Mouse (Mus musculus): ENCODE results near the gene Msx3. TPM values are rescaled to one million over a fixed set of nuclear protein-coding genes. Genes with fewer than 3 reads are reported as not detected.

Gene Msx3
- polyA plus RNA-seq, 1 experiment from 2014 or later = not detected

- Histone ChIP-seq H3K9me3 (ENCODE audit: control insufficient read depth, low read length) (no peaks in the 10 kb centered on the region), H3K9ac (ENCODE audit: low read depth, low read length) (no peak overlapping the region), H3K4me1 (ENCODE audit: control insufficient read depth, insufficient read depth, low read length) (peaks cover 16% of the 10 kb centered on the region), H3K27ac (replicated peaks; ENCODE audit: low read depth, low read length) (no peak overlapping the region), H3K4me2 (ENCODE audit: low read depth, low read length) (no peak overlapping the region), H3K36me3 (ENCODE audit: control insufficient read depth, insufficient read depth, low read length) (no peaks in the 10 kb centered on the region), H3K27me3 (replicated peaks; ENCODE audit: control insufficient read depth, insufficient read depth, low read length) (peaks cover 60% of the 10 kb centered on the region), H3K4me3 (ENCODE audit: low read depth, low read length) (no peak overlapping the region)
- ATAC-seq (ENCODE audit: low read depth) = no peak
- 79% methylated on average over 4 of the region's 4 CpGs for WGBS
- DNase-seq (ENCODE audit: low spot score) = no peak
Measured at GRCm38 (mm10) chr7:140045546-140045945, 3.3 kb downstream of the Msx3 start.

- DNase-seq (ENCODE audit: low spot score) (no peak), ATAC-seq (ENCODE audit: low read depth) (no peak)
- no peaks in the 10 kb centered on the region for H3K9me3 ChIP-seq (ENCODE audit: control insufficient read depth, low read length)
- no peak overlapping the region for H3K4me2 ChIP-seq (ENCODE audit: low read depth, low read length)
- no peak overlapping the region for H3K4me3 ChIP-seq (ENCODE audit: low read depth, low read length)
- H3K36me3 ChIP-seq (ENCODE audit: control insufficient read depth, insufficient read depth, low read length) = 0 out of 2 replicates have a peak, but pooled peaks cover 12% of the 10 kb centered on the region
- H3K4me1 ChIP-seq (ENCODE audit: control insufficient read depth, insufficient read depth, low read length) = no peaks in the 10 kb centered on the region; the same call in 1 of the 2 replicates
- H3K27me3 ChIP-seq (replicated peaks; ENCODE audit: control insufficient read depth, insufficient read depth, low read length) = peaks cover 31% of the 10 kb centered on the region
- H3K9ac ChIP-seq (ENCODE audit: low read depth, low read length) = no peak overlapping the region
- 51% methylated on average over 3 of the region's 3 CpGs for WGBS
- H3K27ac ChIP-seq (replicated peaks; ENCODE audit: low read depth, low read length) = no peak overlapping the region
Measured at GRCm38 (mm10) chr7:140042728-140043127, 6.2 kb downstream of the Msx3 start.

DNA sequence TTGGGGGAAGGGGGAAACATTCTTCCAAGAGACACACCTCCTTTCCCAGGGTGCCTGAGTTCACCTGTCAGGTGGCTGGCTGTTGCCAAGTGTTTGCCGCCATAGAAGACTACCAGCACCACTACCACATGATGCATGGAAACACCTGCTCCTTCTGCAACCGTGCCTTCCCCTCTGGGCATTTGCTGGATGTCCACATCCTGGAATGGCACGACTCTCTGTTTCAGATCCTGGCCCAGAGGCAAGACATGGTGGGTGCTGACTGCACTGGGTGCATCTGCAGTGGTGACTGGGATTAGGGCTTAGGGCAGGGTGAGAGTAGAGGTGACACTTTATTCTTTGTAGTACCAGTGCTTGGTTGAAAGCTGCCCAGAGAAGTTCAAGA, 11.7 kb downstream of the Msx3 start:
- H3K36me3 ChIP-seq (ENCODE audit: control insufficient read depth, insufficient read depth, low read length) = peaks cover 28% of the 10 kb centered on the region
- H3K27me3 ChIP-seq (replicated peaks; ENCODE audit: control insufficient read depth, insufficient read depth, low read length) = no peaks in the 10 kb centered on the region
- peaks cover 10% of the 10 kb centered on the region for H3K4me1 ChIP-seq (ENCODE audit: control insufficient read depth, insufficient read depth, low read length)
- H3K9me3 ChIP-seq (ENCODE audit: control insufficient read depth, low read length) = no peaks in the 10 kb centered on the region
- H3K9ac ChIP-seq (ENCODE audit: low read depth, low read length) = peak overlapping the region; percentile 91; the same call in 1 of the 2 replicates
- 51% methylated on average over 3 of the region's 3 CpGs for WGBS
- DNase-seq (ENCODE audit: low spot score) (no peak), ATAC-seq (ENCODE audit: low read depth) (no peak)
- H3K4me3 ChIP-seq (ENCODE audit: low read depth, low read length) = peak overlapping the region; percentile 82
- no peak overlapping the region for H3K27ac ChIP-seq (replicated peaks; ENCODE audit: low read depth, low read length)
- peak overlapping the region; percentile 80 for H3K4me2 ChIP-seq (ENCODE audit: low read depth, low read length)

DNA sequence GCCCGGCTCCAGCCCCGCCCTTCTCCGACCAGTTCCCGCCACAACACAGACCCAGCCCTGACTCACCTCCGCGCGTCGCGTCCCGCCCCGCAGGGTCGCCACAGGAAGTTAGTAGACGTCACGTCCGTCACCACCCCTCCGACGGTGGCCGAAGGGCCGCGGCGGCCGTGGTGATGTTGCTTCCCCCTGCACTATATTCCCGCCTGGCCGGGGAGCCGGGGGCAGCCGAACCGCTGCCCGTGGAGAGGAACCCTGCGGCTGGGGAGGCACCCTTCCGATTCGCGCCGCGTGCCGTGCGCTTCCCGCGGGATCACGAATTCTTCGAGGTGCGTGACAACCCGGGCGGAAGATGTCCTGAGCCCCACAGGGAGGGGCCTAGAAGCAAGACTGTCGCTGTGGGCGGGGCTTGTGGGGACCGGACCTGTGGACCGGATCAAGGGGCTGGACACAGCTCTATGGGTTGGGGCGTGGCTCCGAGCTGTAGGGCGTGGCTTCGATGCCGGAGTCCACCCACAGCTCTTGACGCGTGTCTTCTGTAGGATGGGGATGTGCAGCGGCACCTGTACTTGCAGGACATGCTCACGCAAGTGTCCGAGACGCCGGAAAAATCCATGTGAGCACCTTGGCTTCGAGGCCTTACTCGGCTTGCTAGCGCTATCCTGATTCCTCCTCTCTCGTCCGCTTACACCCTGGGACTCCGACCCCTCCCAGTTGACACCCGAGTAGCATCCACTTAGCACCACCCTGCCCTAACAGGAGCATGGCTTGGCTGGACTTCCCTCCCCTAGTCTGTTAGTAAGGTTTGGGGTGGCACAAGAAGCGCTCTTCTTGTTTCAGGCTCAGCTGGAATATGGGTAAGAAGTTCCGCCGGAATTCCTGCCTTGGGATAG, 12.4 kb downstream of the Msx3 start, which contains the start of the genes Zfp511 and Tubgcp2:
Gene Zfp511, plus strand, starts transcription at position 111 of the 890 bp plus-strand sequence.
Gene Tubgcp2, minus strand, starts transcription at position 389 of the 890 bp plus-strand sequence.
- Histone ChIP-seq H3K9me3 (ENCODE audit: control insufficient read depth, low read length) (no peaks in the 10 kb centered on the region), H3K4me2 (ENCODE audit: low read depth, low read length) (peak within 1 kb of the TSS; percentile 80), H3K27me3 (replicated peaks; ENCODE audit: control insufficient read depth, insufficient read depth, low read length) (no peaks in the 10 kb centered on the region), H3K27ac (replicated peaks; ENCODE audit: low read depth, low read length) (peak within 1 kb of the TSS; percentile 94), H3K4me3 (ENCODE audit: low read depth, low read length) (peak within 1 kb of the TSS; percentile 82), H3K36me3 (ENCODE audit: control insufficient read depth, insufficient read depth, low read length) (peaks cover 34% of the 10 kb centered on the region), H3K4me1 (ENCODE audit: control insufficient read depth, insufficient read depth, low read length) (peaks cover 10% of the 10 kb centered on the region), H3K9ac (ENCODE audit: low read depth, low read length) (peak within 1 kb of the TSS; percentile 91)
- peak; percentile 98 for ATAC-seq (ENCODE audit: low read depth)
- 2% methylated on average over 40 of the region's 69 CpGs for WGBS
- DNase-seq (ENCODE audit: low spot score) = peak; percentile 98

- DNase-seq (ENCODE audit: low spot score) = no peak
- Histone ChIP-seq H3K27me3 (replicated peaks; ENCODE audit: control insufficient read depth, insufficient read depth, low read length) (no peaks in the 10 kb centered on the region), H3K9me3 (ENCODE audit: control insufficient read depth, low read length) (no peaks in the 10 kb centered on the region), H3K4me2 (ENCODE audit: low read depth, low read length) (peak overlapping the region; percentile 80), H3K4me3 (ENCODE audit: low read depth, low read length) (peak overlapping the region; percentile 82), H3K27ac (replicated peaks; ENCODE audit: low read depth, low read length) (peak overlapping the region; percentile 94; the same call in 1 of the 2 replicates), H3K4me1 (ENCODE audit: control insufficient read depth, insufficient read depth, low read length) (peaks cover 10% of the 10 kb centered on the region), H3K36me3 (ENCODE audit: control insufficient read depth, insufficient read depth, low read length) (peaks cover 45% of the 10 kb centered on the region), H3K9ac (ENCODE audit: low read depth, low read length) (peak overlapping the region; percentile 91)
- ATAC-seq (ENCODE audit: low read depth) = no peak
- 11% methylated on average over 7 of the region's 7 CpGs for WGBS
Measured at GRCm38 (mm10) chr7:140035456-140035855, 13.4 kb downstream of the Msx3 start.

- peaks cover 54% of the 10 kb centered on the region for H3K36me3 ChIP-seq (ENCODE audit: control insufficient read depth, insufficient read depth, low read length)
- no peak overlapping the region for H3K9ac ChIP-seq (ENCODE audit: low read depth, low read length)
- 93% methylated on average over 9 of the region's 9 CpGs for WGBS
- no peaks in the 10 kb centered on the region for H3K9me3 ChIP-seq (ENCODE audit: control insufficient read depth, low read length)
- no peak overlapping the region for H3K4me2 ChIP-seq (ENCODE audit: low read depth, low read length)
- DNase-seq (ENCODE audit: low spot score) (no peak), ATAC-seq (ENCODE audit: low read depth) (no peak)
- H3K4me1 ChIP-seq (ENCODE audit: control insufficient read depth, insufficient read depth, low read length) = peaks cover 10% of the 10 kb centered on the region
- H3K27ac ChIP-seq (replicated peaks; ENCODE audit: low read depth, low read length) = no peak overlapping the region
- H3K27me3 ChIP-seq (replicated peaks; ENCODE audit: control insufficient read depth, insufficient read depth, low read length) = no peaks in the 10 kb centered on the region
- H3K4me3 ChIP-seq (ENCODE audit: low read depth, low read length) = no peak overlapping the region
Measured at GRCm38 (mm10) chr7:140033386-140033785, 15.5 kb downstream of the Msx3 start.

- H3K4me1 ChIP-seq (ENCODE audit: control insufficient read depth, insufficient read depth, low read length) = peaks cover 10% of the 10 kb centered on the region
- H3K4me2 ChIP-seq (ENCODE audit: low read depth, low read length) = no peak overlapping the region
- H3K9ac ChIP-seq (ENCODE audit: low read depth, low read length) = no peak overlapping the region
- no peaks in the 10 kb centered on the region for H3K9me3 ChIP-seq (ENCODE audit: control insufficient read depth, low read length)
- no peak overlapping the region for H3K4me3 ChIP-seq (ENCODE audit: low read depth, low read length)
- no peak for ATAC-seq (ENCODE audit: low read depth)
- H3K36me3 ChIP-seq (ENCODE audit: control insufficient read depth, insufficient read depth, low read length) = peaks cover 59% of the 10 kb centered on the region
- WGBS = 95% methylated on average over 10 of the region's 10 CpGs
- H3K27ac ChIP-seq (replicated peaks; ENCODE audit: low read depth, low read length) = no peak overlapping the region
- no peaks in the 10 kb centered on the region for H3K27me3 ChIP-seq (replicated peaks; ENCODE audit: control insufficient read depth, insufficient read depth, low read length)
- DNase-seq (ENCODE audit: low spot score) = no peak
Measured at GRCm38 (mm10) chr7:140032366-140032765, 16.5 kb downstream of the Msx3 start.

GRCm38 (mm10) chr7:140031771-140032170, 17.1 kb downstream of the Msx3 start:
- Histone ChIP-seq H3K9ac (ENCODE audit: low read depth, low read length) (no peak overlapping the region), H3K4me1 (ENCODE audit: control insufficient read depth, insufficient read depth, low read length) (peaks cover 5% of the 10 kb centered on the region), H3K27me3 (replicated peaks; ENCODE audit: control insufficient read depth, insufficient read depth, low read length) (no peaks in the 10 kb centered on the region), H3K4me2 (ENCODE audit: low read depth, low read length) (no peak overlapping the region), H3K4me3 (ENCODE audit: low read depth, low read length) (no peak overlapping the region), H3K27ac (replicated peaks; ENCODE audit: low read depth, low read length) (no peak overlapping the region), H3K36me3 (ENCODE audit: control insufficient read depth, insufficient read depth, low read length) (peaks cover 59% of the 10 kb centered on the region), H3K9me3 (ENCODE audit: control insufficient read depth, low read length) (no peaks in the 10 kb centered on the region)
- WGBS = 93% methylated on average over 12 of the region's 12 CpGs
- ATAC-seq (ENCODE audit: low read depth) = no peak
- DNase-seq (ENCODE audit: low spot score) = no peak

Measured in embryonic facial prominence, embryonic 14.5 days (tissue).